Mouse (Mus musculus): Measurements from ENCODE around the gene Tmcc2. TPM values are rescaled to one million over a fixed set of nuclear protein-coding genes. Genes with fewer than 3 reads are reported as not detected.

Gene Tmcc2
- polyA plus RNA-seq (2014; fragmentation: Nextera tagmentation; extraction: Ambion mirVana), result 20.7 and 29.9 TPM in 2 replicates

GRCm38 (mm10) chr1:132390691-132391579 lies at the start of gene Tmcc2:
Gene Tmcc2 (minus strand): TSS chr1:132391281.
- no peaks in the 10 kb centered on the region for H3K27me3 ChIP-seq (ENCODE audit: control insufficient read depth, insufficient read depth, low read length)
- no peaks in the 10 kb centered on the region for H3K9me3 ChIP-seq (ENCODE audit: control insufficient read depth, low read length)
- 0% methylated on average over 49 of the region's 50 CpGs for WGBS
- H3K27ac ChIP-seq (ENCODE audit: low read depth, low read length), result peak within 1 kb of the TSS; percentile 87
- H3K4me2 ChIP-seq (ENCODE audit: low read depth, low read length), result peak within 1 kb of the TSS; percentile 91
- peak; percentile 59 for ATAC-seq (ENCODE audit: low read depth)
- peaks cover 28% of the 10 kb centered on the region for H3K4me1 ChIP-seq (ENCODE audit: control insufficient read depth, insufficient read depth, low read length)
- H3K4me3 ChIP-seq (ENCODE audit: low read depth, low read length), result peak within 1 kb of the TSS; percentile 70
- H3K36me3 ChIP-seq (ENCODE audit: control insufficient read depth, insufficient read depth, low read length), result no peaks in the 10 kb centered on the region
- H3K9ac ChIP-seq (replicated peaks; ENCODE audit: low read depth, low read length), result peak within 1 kb of the TSS; percentile 95

DNA sequence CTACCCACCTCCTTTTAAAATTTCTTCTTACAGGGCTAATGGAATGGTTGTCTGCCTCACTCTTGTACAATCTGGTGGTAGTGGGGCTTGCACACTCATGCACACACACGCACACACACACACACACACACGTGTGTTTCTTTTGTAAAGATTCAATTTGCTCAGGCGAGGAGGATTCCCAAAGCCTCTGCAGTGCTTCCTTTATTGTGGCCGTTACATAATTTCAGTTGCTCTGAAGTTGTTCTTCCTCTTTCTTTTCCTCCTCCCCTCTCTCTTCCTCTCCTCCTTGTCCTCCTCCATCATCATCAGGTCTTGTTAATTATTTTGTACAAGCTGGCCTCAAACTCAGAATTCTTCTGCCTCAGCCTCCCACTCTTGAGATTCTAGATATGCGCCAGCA lies 46.3 kb upstream of the Tmcc2 start:
- Histone ChIP-seq H3K9me3 (ENCODE audit: control insufficient read depth, low read length) (no peaks in the 10 kb centered on the region), H3K27me3 (ENCODE audit: control insufficient read depth, insufficient read depth, low read length) (no peaks in the 10 kb centered on the region), H3K9ac (replicated peaks; ENCODE audit: low read depth, low read length) (no peak overlapping the region), H3K36me3 (ENCODE audit: control insufficient read depth, insufficient read depth, low read length) (peaks cover 14% of the 10 kb centered on the region; the same call in 1 of the 2 replicates), H3K4me3 (ENCODE audit: low read depth, low read length) (no peak overlapping the region), H3K27ac (ENCODE audit: low read depth, low read length) (no peak overlapping the region), H3K4me1 (ENCODE audit: control insufficient read depth, insufficient read depth, low read length) (peaks cover 7% of the 10 kb centered on the region), H3K4me2 (ENCODE audit: low read depth, low read length) (no peak overlapping the region)
- 82% methylated on average over 5 of the region's 5 CpGs for WGBS
- no peak for ATAC-seq (ENCODE audit: low read depth)

DNA sequence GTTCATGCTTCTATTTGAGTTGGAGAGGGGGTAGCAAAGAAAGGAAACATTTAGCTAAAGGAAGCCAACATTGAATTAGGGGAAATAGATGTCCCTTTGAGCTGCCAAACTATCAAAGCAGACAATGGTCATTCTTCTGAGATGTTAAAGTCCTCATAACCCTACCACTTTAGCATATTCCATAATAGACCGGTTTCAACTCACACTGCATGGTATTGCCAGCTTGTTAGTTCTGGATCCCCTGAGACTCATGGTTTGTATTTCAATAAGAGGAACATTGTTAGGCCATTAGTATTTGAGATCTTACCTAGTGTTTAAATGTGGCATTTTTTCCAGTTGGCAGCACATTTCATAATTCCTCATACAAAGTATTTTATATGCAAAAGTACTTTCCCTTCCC lies 45.9 kb upstream of the Tmcc2 start:
- H3K9ac ChIP-seq (replicated peaks; ENCODE audit: low read depth, low read length), result no peak overlapping the region
- H3K4me2 ChIP-seq (ENCODE audit: low read depth, low read length), result no peak overlapping the region
- WGBS, result 65% methylated on average over 1 of the region's 1 CpGs
- no peak overlapping the region for H3K4me3 ChIP-seq (ENCODE audit: low read depth, low read length)
- H3K4me1 ChIP-seq (ENCODE audit: control insufficient read depth, insufficient read depth, low read length), result peaks cover 7% of the 10 kb centered on the region
- peaks cover 10% of the 10 kb centered on the region; the same call in 1 of the 2 replicates for H3K36me3 ChIP-seq (ENCODE audit: control insufficient read depth, insufficient read depth, low read length)
- no peak overlapping the region for H3K27ac ChIP-seq (ENCODE audit: low read depth, low read length)
- H3K9me3 ChIP-seq (ENCODE audit: control insufficient read depth, low read length), result no peaks in the 10 kb centered on the region
- ATAC-seq (ENCODE audit: low read depth), result no peak
- H3K27me3 ChIP-seq (ENCODE audit: control insufficient read depth, insufficient read depth, low read length), result no peaks in the 10 kb centered on the region

DNA sequence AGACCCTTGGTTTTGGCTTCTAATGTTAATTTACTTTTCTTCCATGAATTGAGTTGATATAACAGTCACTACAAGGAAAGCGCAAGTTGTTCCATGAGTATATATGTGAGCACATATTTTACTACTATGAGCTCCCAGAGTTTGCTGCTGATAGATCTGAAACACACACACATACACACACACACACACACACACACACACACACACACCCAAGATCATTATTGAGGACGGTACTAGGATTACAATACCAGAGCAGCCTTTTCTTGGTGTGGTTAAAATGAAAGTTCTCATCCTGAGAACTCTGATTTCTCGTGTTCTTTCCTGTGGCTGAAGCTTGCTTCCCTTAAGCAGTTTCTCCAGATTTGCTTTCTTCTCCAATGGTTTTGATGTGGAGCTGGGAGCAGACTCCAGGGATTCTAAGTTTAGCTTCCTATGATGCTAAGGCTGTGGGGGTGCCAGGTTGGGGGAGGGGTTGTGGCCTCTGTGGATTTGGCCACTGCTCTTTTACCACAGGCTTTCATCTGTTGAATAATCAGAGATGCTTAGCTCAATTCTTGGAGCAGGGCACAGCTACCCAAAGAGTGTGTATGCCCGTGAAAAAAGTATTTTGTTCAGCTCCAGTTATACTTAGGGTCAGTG lies 45.4 kb upstream of the Tmcc2 start:
- 74% methylated on average over 4 of the region's 4 CpGs for WGBS
- Histone ChIP-seq H3K27ac (ENCODE audit: low read depth, low read length) (no peak overlapping the region), H3K4me3 (ENCODE audit: low read depth, low read length) (no peak overlapping the region), H3K9me3 (ENCODE audit: control insufficient read depth, low read length) (no peaks in the 10 kb centered on the region), H3K9ac (replicated peaks; ENCODE audit: low read depth, low read length) (no peak overlapping the region), H3K4me1 (ENCODE audit: control insufficient read depth, insufficient read depth, low read length) (peaks cover 7% of the 10 kb centered on the region), H3K27me3 (ENCODE audit: control insufficient read depth, insufficient read depth, low read length) (no peaks in the 10 kb centered on the region), H3K4me2 (ENCODE audit: low read depth, low read length) (no peak overlapping the region), H3K36me3 (ENCODE audit: control insufficient read depth, insufficient read depth, low read length) (peaks cover 9% of the 10 kb centered on the region; the same call in 1 of the 2 replicates)
- no peak for ATAC-seq (ENCODE audit: low read depth)

- 85% methylated on average over 12 of the region's 12 CpGs for WGBS
- H3K4me1 ChIP-seq (ENCODE audit: control insufficient read depth, insufficient read depth, low read length), result peaks cover 7% of the 10 kb centered on the region
- H3K36me3 ChIP-seq (ENCODE audit: control insufficient read depth, insufficient read depth, low read length), result no peaks in the 10 kb centered on the region
- H3K9ac ChIP-seq (replicated peaks; ENCODE audit: low read depth, low read length), result no peak overlapping the region
- no peak for ATAC-seq (ENCODE audit: low read depth)
- no peak overlapping the region for H3K4me3 ChIP-seq (ENCODE audit: low read depth, low read length)
- H3K27me3 ChIP-seq (ENCODE audit: control insufficient read depth, insufficient read depth, low read length), result no peaks in the 10 kb centered on the region
- no peak overlapping the region for H3K27ac ChIP-seq (ENCODE audit: low read depth, low read length)
- no peak overlapping the region for H3K4me2 ChIP-seq (ENCODE audit: low read depth, low read length)
- H3K9me3 ChIP-seq (ENCODE audit: control insufficient read depth, low read length), result no peaks in the 10 kb centered on the region
Measured at GRCm38 (mm10) chr1:132434032-132434431, 43.0 kb upstream of the Tmcc2 start.

DNA sequence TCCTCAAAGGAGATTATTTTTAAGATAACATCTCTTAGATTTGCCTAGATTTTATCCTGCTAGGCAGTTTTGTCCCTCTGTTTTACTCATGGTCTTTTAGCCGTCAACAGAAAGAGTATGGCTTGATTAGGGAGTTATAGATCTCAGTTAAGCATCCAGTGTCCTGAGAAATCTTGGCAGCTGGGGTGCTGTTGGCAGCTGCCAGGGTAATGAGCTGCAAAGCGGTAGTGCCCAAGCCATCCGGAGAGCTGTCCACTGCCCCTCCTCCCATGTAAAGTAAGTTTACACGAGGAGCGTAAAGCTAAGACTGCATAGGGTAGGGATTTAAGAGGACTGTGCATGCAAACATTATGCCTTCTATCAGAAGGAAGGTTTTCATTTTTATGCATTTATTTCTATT lies 42.3 kb upstream of the Tmcc2 start:
- H3K27ac ChIP-seq (ENCODE audit: low read depth, low read length), result no peak overlapping the region
- no peak overlapping the region for H3K9ac ChIP-seq (replicated peaks; ENCODE audit: low read depth, low read length)
- H3K4me3 ChIP-seq (ENCODE audit: low read depth, low read length), result no peak overlapping the region
- no peaks in the 10 kb centered on the region for H3K36me3 ChIP-seq (ENCODE audit: control insufficient read depth, insufficient read depth, low read length)
- peaks cover 7% of the 10 kb centered on the region for H3K4me1 ChIP-seq (ENCODE audit: control insufficient read depth, insufficient read depth, low read length)
- H3K9me3 ChIP-seq (ENCODE audit: control insufficient read depth, low read length), result no peaks in the 10 kb centered on the region
- H3K4me2 ChIP-seq (ENCODE audit: low read depth, low read length), result no peak overlapping the region
- H3K27me3 ChIP-seq (ENCODE audit: control insufficient read depth, insufficient read depth, low read length), result no peaks in the 10 kb centered on the region
- ATAC-seq (ENCODE audit: low read depth), result no peak
- 48% methylated on average over 5 of the region's 5 CpGs for WGBS

DNA sequence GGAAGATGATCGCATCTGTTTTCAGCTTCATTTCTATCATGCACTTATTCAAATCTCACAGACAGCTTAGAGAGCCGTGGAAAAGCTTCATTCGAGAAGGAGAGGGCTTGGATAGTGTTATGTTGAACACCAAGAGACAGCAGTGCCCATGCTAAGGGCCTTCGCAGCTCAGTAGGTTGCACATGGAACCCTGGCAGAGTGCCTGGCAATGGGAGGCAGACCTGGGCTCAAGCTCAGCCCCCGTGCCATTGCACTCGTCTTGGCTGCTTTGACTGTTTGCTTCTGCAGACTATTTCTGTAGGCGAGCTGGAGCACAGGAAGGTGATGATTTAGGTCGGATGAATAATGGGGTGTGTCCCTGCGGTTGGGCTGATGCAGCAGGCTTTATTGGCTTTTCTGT lies 40.6 kb upstream of the Tmcc2 start:
- H3K27ac ChIP-seq (ENCODE audit: low read depth, low read length), result no peak overlapping the region
- H3K4me1 ChIP-seq (ENCODE audit: control insufficient read depth, insufficient read depth, low read length), result peaks cover 7% of the 10 kb centered on the region
- 53% methylated on average over 9 of the region's 9 CpGs for WGBS
- H3K36me3 ChIP-seq (ENCODE audit: control insufficient read depth, insufficient read depth, low read length), result no peaks in the 10 kb centered on the region
- no peak overlapping the region for H3K4me3 ChIP-seq (ENCODE audit: low read depth, low read length)
- H3K4me2 ChIP-seq (ENCODE audit: low read depth, low read length), result no peak overlapping the region
- H3K9ac ChIP-seq (replicated peaks; ENCODE audit: low read depth, low read length), result no peak overlapping the region
- no peaks in the 10 kb centered on the region for H3K27me3 ChIP-seq (ENCODE audit: control insufficient read depth, insufficient read depth, low read length)
- 0 out of 2 replicates have a peak, but pooled peaks have one; percentile 24 for ATAC-seq (ENCODE audit: low read depth)
- no peaks in the 10 kb centered on the region for H3K9me3 ChIP-seq (ENCODE audit: control insufficient read depth, low read length)

DNA sequence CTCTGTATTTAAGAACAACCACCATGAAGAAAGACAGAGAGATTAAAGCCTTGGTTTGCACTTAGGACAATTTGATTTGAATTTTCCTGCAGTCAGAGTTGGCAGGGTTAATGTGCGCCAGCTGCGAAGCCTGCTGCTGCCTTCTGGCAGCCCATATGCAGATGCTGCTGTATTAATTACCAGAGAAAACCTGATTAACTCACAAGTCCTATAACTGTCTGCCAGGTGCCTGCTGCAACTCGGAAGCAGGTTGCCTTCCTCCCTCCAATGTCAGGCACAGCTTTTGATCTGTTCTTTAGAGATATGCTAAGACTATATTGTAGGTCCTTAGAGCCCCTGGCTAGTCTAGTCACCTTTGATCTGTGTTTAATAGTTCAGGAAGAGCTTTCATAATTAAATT lies 39.7 kb upstream of the Tmcc2 start:
- WGBS, result 33% methylated on average over 3 of the region's 3 CpGs
- peaks cover 7% of the 10 kb centered on the region for H3K4me1 ChIP-seq (ENCODE audit: control insufficient read depth, insufficient read depth, low read length)
- H3K9me3 ChIP-seq (ENCODE audit: control insufficient read depth, low read length), result no peaks in the 10 kb centered on the region
- no peak overlapping the region for H3K4me2 ChIP-seq (ENCODE audit: low read depth, low read length)
- H3K36me3 ChIP-seq (ENCODE audit: control insufficient read depth, insufficient read depth, low read length), result no peaks in the 10 kb centered on the region
- H3K4me3 ChIP-seq (ENCODE audit: low read depth, low read length), result no peak overlapping the region
- no peak overlapping the region for H3K9ac ChIP-seq (replicated peaks; ENCODE audit: low read depth, low read length)
- no peaks in the 10 kb centered on the region for H3K27me3 ChIP-seq (ENCODE audit: control insufficient read depth, insufficient read depth, low read length)
- H3K27ac ChIP-seq (ENCODE audit: low read depth, low read length), result peak overlapping the region; percentile 23; the same call in 1 of the 2 replicates
- ATAC-seq (ENCODE audit: low read depth), result no peak

DNA sequence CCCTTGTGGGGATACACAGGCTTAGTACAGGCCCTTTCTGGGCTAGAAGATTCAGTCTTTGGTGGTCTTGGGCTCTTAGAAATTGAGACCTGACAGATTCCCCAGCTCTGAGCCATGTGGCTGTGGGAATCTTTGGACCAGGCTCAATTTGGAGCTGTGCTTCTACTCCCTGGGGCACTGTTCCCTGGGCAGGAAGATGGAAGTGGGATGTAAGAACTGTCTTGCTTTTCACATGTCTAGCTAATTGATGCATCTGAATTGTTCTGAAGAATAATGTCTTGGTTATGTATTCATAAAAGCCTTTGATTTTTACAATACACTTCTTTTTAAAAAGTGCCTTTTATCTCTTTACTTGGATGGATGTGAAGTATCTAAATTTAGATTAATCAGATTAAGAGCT lies 34.5 kb upstream of the Tmcc2 start:
- Histone ChIP-seq H3K36me3 (ENCODE audit: control insufficient read depth, insufficient read depth, low read length) (no peaks in the 10 kb centered on the region), H3K4me1 (ENCODE audit: control insufficient read depth, insufficient read depth, low read length) (no peaks in the 10 kb centered on the region), H3K4me2 (ENCODE audit: low read depth, low read length) (no peak overlapping the region), H3K4me3 (ENCODE audit: low read depth, low read length) (no peak overlapping the region), H3K27me3 (ENCODE audit: control insufficient read depth, insufficient read depth, low read length) (no peaks in the 10 kb centered on the region), H3K27ac (ENCODE audit: low read depth, low read length) (no peak overlapping the region), H3K9ac (replicated peaks; ENCODE audit: low read depth, low read length) (no peak overlapping the region), H3K9me3 (ENCODE audit: control insufficient read depth, low read length) (no peaks in the 10 kb centered on the region)
- no peak for ATAC-seq (ENCODE audit: low read depth)
